Mouse (Mus musculus): ENCODE results near the gene Six1. TPM values are rescaled to one million over a fixed set of nuclear protein-coding genes. Genes with fewer than 3 reads are reported as not detected.
"Not testable (repeated sequence)": the region's sequence is repeated elsewhere in the genome, so short reads cannot be mapped to it uniquely, and the experiment has no call there.

Gene Six1
- polyA plus RNA-seq, 1 experiment, result 0.58 TPM

- H3K4me3 ChIP-seq (ENCODE audit: control insufficient read depth, low read depth, low read length), result no peak overlapping the region
- no peaks in the 10 kb centered on the region for H3K27me3 ChIP-seq (ENCODE audit: control insufficient read depth, insufficient read depth, low read length)
- H3K36me3 ChIP-seq (ENCODE audit: control insufficient read depth, insufficient read depth, low read length), result no peaks in the 10 kb centered on the region
- no peak overlapping the region for H3K27ac ChIP-seq (ENCODE audit: control insufficient read depth, insufficient read depth, low read depth, low read length)
- TF ChIP-seq POLR2A (IDR thresholded peaks at IDR 0.05; ENCODE audit: control insufficient read depth, low read depth, low read length) (no peak), CTCF (IDR thresholded peaks at IDR 0.05; ENCODE audit: control insufficient read depth, insufficient read depth, insufficient replicate concordance, low read depth, low read length) (no peak)
- no peaks in the 10 kb centered on the region for H3K4me1 ChIP-seq (ENCODE audit: control insufficient read depth, insufficient read depth, low read length)
Observed at GRCm38 (mm10) chr12:73088500-73088899, 34.8 kb upstream of the Six1 start.

- H3K27me3 ChIP-seq (ENCODE audit: control insufficient read depth, insufficient read depth, low read length), result no peaks in the 10 kb centered on the region
- H3K4me1 ChIP-seq (ENCODE audit: control insufficient read depth, insufficient read depth, low read length), result no peaks in the 10 kb centered on the region
- H3K27ac ChIP-seq (ENCODE audit: control insufficient read depth, insufficient read depth, low read depth, low read length), result no peak overlapping the region
- no peaks in the 10 kb centered on the region for H3K36me3 ChIP-seq (ENCODE audit: control insufficient read depth, insufficient read depth, low read length)
- TF ChIP-seq POLR2A (IDR thresholded peaks at IDR 0.05; ENCODE audit: control insufficient read depth, low read depth, low read length) (no peak), CTCF (IDR thresholded peaks at IDR 0.05; ENCODE audit: control insufficient read depth, insufficient read depth, insufficient replicate concordance, low read depth, low read length) (no peak)
- H3K4me3 ChIP-seq (ENCODE audit: control insufficient read depth, low read depth, low read length), result no peak overlapping the region
Observed at GRCm38 (mm10) chr12:73087086-73087485, 33.4 kb upstream of the Six1 start.

GRCm38 (mm10) chr12:73085739-73086630 is 32.3 kb upstream of the Six1 start:
- H3K4me1 ChIP-seq (ENCODE audit: control insufficient read depth, insufficient read depth, low read length), result no peaks in the 10 kb centered on the region
- no peak for TF ChIP-seq CTCF (IDR thresholded peaks at IDR 0.05; ENCODE audit: control insufficient read depth, insufficient read depth, insufficient replicate concordance, low read depth, low read length)
- no peak for TF ChIP-seq POLR2A (IDR thresholded peaks at IDR 0.05; ENCODE audit: control insufficient read depth, low read depth, low read length)
- H3K4me3 ChIP-seq (ENCODE audit: control insufficient read depth, low read depth, low read length), result no peak overlapping the region
- H3K27ac ChIP-seq (ENCODE audit: control insufficient read depth, insufficient read depth, low read depth, low read length), result no peak overlapping the region
- no peaks in the 10 kb centered on the region for H3K27me3 ChIP-seq (ENCODE audit: control insufficient read depth, insufficient read depth, low read length)
- no peaks in the 10 kb centered on the region for H3K36me3 ChIP-seq (ENCODE audit: control insufficient read depth, insufficient read depth, low read length)

- Histone ChIP-seq H3K36me3 (ENCODE audit: control insufficient read depth, insufficient read depth, low read length) (no peaks in the 10 kb centered on the region), H3K4me1 (ENCODE audit: control insufficient read depth, insufficient read depth, low read length) (no peaks in the 10 kb centered on the region), H3K27me3 (ENCODE audit: control insufficient read depth, insufficient read depth, low read length) (no peaks in the 10 kb centered on the region), H3K4me3 (ENCODE audit: control insufficient read depth, low read depth, low read length) (no peak overlapping the region), H3K27ac (ENCODE audit: control insufficient read depth, insufficient read depth, low read depth, low read length) (no peak overlapping the region)
- TF ChIP-seq CTCF (IDR thresholded peaks at IDR 0.05; ENCODE audit: control insufficient read depth, insufficient read depth, insufficient replicate concordance, low read depth, low read length), result no peak
- TF ChIP-seq POLR2A (IDR thresholded peaks at IDR 0.05; ENCODE audit: control insufficient read depth, low read depth, low read length), result no peak
Observed at GRCm38 (mm10) chr12:73083773-73084172, 30.1 kb upstream of the Six1 start.

- H3K36me3 ChIP-seq (ENCODE audit: control insufficient read depth, insufficient read depth, low read length); H3K27ac ChIP-seq (ENCODE audit: control insufficient read depth, insufficient read depth, low read depth, low read length); H3K27me3 ChIP-seq (ENCODE audit: control insufficient read depth, insufficient read depth, low read length); H3K4me3 ChIP-seq (ENCODE audit: control insufficient read depth, low read depth, low read length); H3K4me1 ChIP-seq (ENCODE audit: control insufficient read depth, insufficient read depth, low read length): not testable (repeated sequence)
Observed at GRCm38 (mm10) chr12:73081828-73082227, 28.1 kb upstream of the Six1 start.

- H3K27ac ChIP-seq (ENCODE audit: control insufficient read depth, insufficient read depth, low read depth, low read length), result no peak overlapping the region
- no peak overlapping the region for H3K4me3 ChIP-seq (ENCODE audit: control insufficient read depth, low read depth, low read length)
- no peaks in the 10 kb centered on the region for H3K36me3 ChIP-seq (ENCODE audit: control insufficient read depth, insufficient read depth, low read length)
- TF ChIP-seq POLR2A (IDR thresholded peaks at IDR 0.05; ENCODE audit: control insufficient read depth, low read depth, low read length) (no peak), CTCF (IDR thresholded peaks at IDR 0.05; ENCODE audit: control insufficient read depth, insufficient read depth, insufficient replicate concordance, low read depth, low read length) (no peak)
- H3K4me1 ChIP-seq (ENCODE audit: control insufficient read depth, insufficient read depth, low read length), result no peaks in the 10 kb centered on the region
- no peaks in the 10 kb centered on the region for H3K27me3 ChIP-seq (ENCODE audit: control insufficient read depth, insufficient read depth, low read length)
Observed at GRCm38 (mm10) chr12:73060805-73061410, 7.2 kb upstream of the Six1 start.

- Histone ChIP-seq H3K36me3 (ENCODE audit: control insufficient read depth, insufficient read depth, low read length) (no peaks in the 10 kb centered on the region), H3K4me1 (ENCODE audit: control insufficient read depth, insufficient read depth, low read length) (peaks cover 2% of the 10 kb centered on the region), H3K4me3 (ENCODE audit: control insufficient read depth, low read depth, low read length) (no peak overlapping the region), H3K27me3 (ENCODE audit: control insufficient read depth, insufficient read depth, low read length) (peaks cover 2% of the 10 kb centered on the region; the same call in 1 of the 2 replicates), H3K27ac (ENCODE audit: control insufficient read depth, insufficient read depth, low read depth, low read length) (no peak overlapping the region)
- TF ChIP-seq CTCF (IDR thresholded peaks at IDR 0.05; ENCODE audit: control insufficient read depth, insufficient read depth, insufficient replicate concordance, low read depth, low read length), result no peak
- TF ChIP-seq POLR2A (IDR thresholded peaks at IDR 0.05; ENCODE audit: control insufficient read depth, low read depth, low read length), result no peak
Observed at GRCm38 (mm10) chr12:73057492-73057891, 3.8 kb upstream of the Six1 start.

All from testis, adult 2 months (tissue).